Mouse (Mus musculus) adrenal gland, postnatal 14 days (tissue): ENCODE data around the gene Fbxl16. TPM values are rescaled to one million over a fixed set of nuclear protein-coding genes. Genes with fewer than 3 reads are reported as not detected.

Source experiments
- DNase-seq: peaks from one replicate; pipeline ENCODE4 v3.0.0; 2021; ENCODE audit warnings: mixed read lengths
- total RNA-seq: library from RNA; stranded (reverse); gene quantifications from 2 replicates; pipeline ENCODE4 v1.2.3, GENCODE M21; 2021

Gene Fbxl16
- total RNA-seq, 1 experiment from 2014 or later = 24.9 TPM

- peak; percentile 87 for DNase-seq
These were observed 20.1 kb downstream of the Fbxl16 start, which contains the start of gene Jmjd8 for GRCm38 (mm10) chr17:25828712-25829557. TSS of gene Jmjd8 (plus strand) at chr17:25828867.

- no peak for DNase-seq
These were observed 20.7 kb downstream of the Fbxl16 start for GRCm38 (mm10) chr17:25829558-25830017.

DNA sequence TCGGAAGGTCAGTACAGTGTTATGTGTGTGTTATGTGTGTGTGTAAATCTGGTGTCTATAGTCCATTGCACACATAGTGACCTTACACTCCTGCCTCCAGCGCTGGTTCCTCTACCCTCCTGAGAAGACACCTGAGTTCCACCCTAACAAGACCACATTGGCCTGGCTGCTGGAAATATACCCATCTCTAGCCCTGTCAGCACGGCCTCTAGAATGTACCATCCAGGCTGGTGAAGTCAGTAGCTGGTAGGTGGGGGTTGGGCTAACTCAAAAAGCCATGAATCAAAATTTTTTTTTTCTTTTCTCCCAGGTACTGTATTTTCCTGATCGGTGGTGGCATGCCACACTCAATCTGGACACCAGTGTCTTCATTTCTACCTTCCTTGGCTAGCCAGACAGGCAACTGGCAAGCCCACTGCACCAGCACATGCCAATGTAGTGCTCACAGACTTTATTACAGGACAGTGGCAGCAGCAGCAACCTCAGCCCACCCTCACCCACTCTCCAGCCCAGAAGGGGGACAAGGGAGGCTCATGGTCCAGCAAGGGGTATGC is 21.4 kb downstream of the Fbxl16 start:
- no peak for DNase-seq

DNA sequence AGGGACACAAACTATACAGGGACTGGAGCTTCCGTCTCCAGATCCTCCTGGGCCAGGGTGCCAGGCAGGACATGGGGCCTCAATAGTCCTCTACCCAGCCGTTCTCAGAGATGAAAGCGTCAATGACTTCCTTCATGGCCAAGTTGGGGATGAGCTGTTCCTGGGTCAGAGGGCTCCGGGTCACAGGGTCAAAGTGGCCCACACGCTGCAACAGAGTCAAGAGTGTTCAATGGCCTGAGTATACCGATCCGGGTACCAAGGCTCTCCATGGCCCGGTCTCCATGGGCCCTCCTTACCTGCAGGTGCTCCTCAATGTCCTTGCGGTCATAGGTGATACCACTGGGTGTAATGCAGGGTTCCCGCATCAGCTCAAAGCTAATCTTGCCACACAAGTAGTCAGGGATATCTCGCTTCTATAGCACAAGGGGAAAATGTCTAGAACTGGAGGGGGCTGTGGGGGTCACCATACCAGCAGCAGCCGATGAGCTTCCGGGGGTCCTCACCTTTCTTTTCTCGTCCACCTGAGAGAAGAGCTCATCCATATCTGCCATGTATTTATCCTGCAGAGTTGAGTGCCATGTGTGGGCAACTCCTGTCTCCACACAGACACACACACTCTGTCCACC is 22.0 kb downstream of the Fbxl16 start:
- DNase-seq = no peak

DNA sequence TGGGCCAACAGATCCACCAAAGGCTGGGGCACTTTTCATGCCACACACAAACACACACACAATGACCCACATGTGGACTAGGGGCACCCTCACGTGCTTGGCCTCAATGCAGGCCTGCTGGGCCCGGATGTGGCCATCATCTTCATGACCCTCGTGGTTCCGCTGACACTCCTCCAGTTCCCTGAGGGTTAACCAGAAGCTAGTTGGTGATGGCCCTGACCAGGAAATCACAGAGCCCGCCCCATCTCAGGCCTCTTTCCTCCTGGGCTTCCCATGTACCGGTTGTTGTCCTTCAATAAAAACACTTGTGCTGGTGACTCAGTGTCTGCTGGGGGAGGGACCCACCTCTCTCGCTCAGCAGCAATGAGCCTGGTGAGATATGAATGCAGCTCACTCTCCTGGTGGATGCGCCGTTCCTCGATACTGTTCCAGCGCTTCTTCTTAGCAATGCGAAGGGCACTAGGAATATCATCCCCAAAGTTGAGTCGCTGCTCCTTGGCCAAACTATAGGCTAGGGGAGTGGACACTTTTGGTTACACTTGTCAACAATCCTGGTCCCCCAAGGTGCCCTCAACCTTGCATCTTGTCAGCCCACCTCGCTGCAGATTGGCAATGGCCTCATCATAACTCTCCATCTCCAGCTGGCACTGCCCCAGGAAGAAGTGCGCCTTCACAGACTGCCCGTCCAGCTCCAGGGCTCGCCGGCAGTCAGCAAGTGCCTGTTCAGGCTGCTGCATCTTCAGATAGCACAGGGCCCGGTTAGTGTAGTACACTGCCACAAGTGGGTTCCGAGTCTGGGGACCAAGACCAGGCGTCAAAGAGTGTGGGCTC is 22.8 kb downstream of the Fbxl16 start:
- peak; percentile 81 for DNase-seq

GRCm38 (mm10) chr17:25832436-25833290 is 23.8 kb downstream of the Fbxl16 start:
- peak; percentile 100 for DNase-seq

DNA sequence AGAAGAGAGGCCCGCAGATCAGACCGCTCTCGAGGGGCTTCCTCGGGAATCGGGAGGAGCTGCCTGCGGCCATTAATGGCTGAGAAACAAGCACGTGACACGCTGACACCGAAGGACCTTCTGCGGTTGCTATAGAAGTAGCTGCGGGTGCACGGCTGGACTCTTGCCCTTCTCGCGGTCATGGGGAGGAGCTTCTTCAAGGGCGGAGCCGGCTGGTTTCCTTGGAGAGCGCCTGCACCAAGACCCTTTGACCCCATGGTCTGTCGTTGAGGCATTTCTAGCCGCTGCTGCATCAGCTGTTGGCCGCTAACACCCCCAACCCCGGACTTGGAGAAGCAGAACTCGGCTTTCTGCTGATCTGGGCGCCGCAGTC is 24.4 kb downstream of the Fbxl16 start, which contains the start of gene Stub1:
Stub1 (minus strand) TSS at position 114 of the 373 bp plus-strand sequence.
- peak; percentile 96 for DNase-seq

- peak; percentile 58 for DNase-seq
These were observed 25.2 kb downstream of the Fbxl16 start for GRCm38 (mm10) chr17:25833961-25834594.

- no peak for DNase-seq
These were observed 25.8 kb downstream of the Fbxl16 start for GRCm38 (mm10) chr17:25834595-25835222.

DNA sequence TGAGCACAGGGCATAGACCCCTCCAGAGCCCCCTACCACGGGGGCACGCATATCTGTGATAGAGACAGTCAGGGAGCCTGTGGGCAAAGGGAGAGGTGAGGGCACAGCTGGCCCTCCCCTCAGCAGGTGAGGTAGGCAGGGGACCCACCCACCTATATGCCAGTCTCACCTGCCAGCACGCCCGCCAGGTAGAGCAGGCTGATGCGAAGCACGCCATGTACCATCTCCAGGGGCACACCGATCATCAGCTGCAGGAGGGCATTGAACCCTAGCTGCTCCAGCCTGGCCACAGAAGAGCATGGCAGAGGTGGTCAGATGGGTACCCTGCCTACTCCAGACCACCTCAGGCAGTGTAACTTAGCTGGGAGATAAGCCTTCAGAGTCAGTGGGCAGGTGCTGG is 26.4 kb downstream of the Fbxl16 start:
- DNase-seq = no peak

- peak; percentile 27 for DNase-seq
These were observed 26.9 kb downstream of the Fbxl16 start for GRCm38 (mm10) chr17:25835816-25836215.

- peak; percentile 63 for DNase-seq
These were observed 27.7 kb downstream of the Fbxl16 start for GRCm38 (mm10) chr17:25836397-25837075.

DNA sequence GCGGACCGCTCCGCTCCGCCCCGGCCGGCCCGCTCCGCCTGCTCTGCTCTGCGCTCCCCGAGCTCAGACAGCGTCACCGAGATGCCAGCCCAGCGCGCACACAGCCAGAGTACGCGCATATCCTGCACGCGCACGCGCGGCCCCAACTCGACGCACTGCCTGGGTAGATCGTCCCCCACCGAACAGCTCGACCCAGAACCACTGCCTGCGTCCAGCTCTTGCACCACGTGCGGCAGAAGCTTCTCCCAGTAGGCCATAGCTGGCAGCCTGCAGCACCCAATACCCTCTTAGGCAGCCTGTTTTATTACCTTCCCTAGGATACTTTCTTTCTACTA is 28.2 kb downstream of the Fbxl16 start, which contains the start of gene Rhbdl1:
Rhbdl1 (minus strand) TSS at position 220 of the 335 bp plus-strand sequence.
- peak; percentile 92 for DNase-seq

GRCm38 (mm10) chr17:25837533-25837932 is 28.6 kb downstream of the Fbxl16 start:
- DNase-seq = no peak

DNA sequence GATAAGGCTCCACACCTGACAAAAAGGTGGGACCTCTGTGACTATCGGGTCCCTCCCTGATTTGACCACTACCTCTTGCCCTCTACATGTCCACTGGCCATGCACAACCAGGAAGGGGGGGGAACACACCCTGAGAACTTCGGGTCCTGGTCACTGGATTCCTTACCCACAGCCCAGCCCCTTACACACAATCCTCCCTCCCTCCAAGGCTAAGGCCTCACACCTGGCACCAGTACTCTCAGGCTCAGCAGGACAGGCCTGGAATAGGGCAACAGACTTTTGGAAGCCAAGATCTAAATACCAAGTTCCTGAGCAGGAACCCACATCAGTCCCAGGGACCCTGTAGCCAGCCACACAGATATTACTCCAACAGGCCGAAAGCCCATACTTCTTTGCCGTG is 30.0 kb downstream of the Fbxl16 start:
- DNase-seq = no peak

DNA sequence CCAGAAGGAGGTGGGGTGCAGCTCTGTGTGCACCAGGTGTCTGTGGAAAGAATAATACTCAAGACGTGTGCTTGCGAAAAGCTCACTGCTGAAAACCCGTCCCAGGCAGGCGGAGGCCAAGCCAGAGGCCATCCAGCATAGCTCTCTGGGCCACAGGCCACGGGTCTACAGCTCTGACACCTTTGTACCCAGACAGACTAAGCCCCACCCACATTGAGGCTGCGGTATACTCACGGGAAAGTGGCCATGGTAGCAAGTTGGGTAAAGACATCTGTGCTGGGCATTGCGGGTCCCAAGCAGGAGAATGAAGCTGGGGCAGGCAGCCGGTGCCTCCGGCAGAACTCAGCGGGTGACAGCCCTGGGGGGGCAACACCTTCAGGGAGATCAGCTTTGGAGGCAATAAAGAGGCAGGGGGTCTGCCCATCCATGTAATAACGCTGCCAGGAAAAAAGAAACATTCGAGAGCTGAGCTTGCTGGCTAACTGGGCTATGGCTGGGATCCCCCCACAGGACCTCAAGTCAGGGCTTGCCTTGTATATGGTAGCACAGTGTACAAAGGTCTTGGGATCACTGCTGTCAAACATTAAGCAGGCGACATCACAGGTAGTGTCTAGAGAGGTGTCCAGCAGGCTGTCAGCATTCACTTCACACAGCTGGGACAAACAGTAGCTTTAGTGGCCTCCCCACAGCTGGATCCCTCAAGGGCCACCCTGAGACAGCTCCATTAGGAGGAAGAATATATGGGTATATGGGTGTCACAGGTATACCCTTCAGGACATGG is 30.8 kb downstream of the Fbxl16 start:
- no peak for DNase-seq

- no peak for DNase-seq
These were observed 31.6 kb downstream of the Fbxl16 start for GRCm38 (mm10) chr17:25840519-25840918.

- no peak for DNase-seq
These were observed 32.4 kb downstream of the Fbxl16 start, which contains the start of gene Gm20683 for GRCm38 (mm10) chr17:25841117-25841880. TSS of gene Gm20683 (minus strand) at chr17:25841763.
